Mouse (Mus musculus) layer of hippocampus, adult 6 months (tissue): ENCODE data around the gene Coa5. TPM values are rescaled to one million over a fixed set of nuclear protein-coding genes. Genes with fewer than 3 reads are reported as not detected.

ENCODE experiments used
- long read RNA-seq, 2 experiments: library from polyadenylated mRNA; unstranded; transcript quantifications; one replicate each; pipeline ENCODE4 v2.0.0; 2019 to 2020
- polyA plus RNA-seq: library from polyadenylated mRNA; unstranded; fragments of <200 nt; fragmentation: Nextera tagmentation; gene quantifications from 2 replicates; pipeline ENCODE4 v1.2.3, GENCODE M21; 2021

Gene Coa5
- polyA plus RNA-seq = 44.1 and 46.2 TPM in 2 replicates
- long read RNA-seq, experiment 1, transcript Coa5-201 (3 exons, 3,863 nt) = major isoform, 56 of 81 reads
- long read RNA-seq, experiment 1, partial matches to known transcripts = 0 of 81 reads
- long read RNA-seq, experiment 1, other reads (novel, unspliced or antisense) = 25 of 81 reads
- long read RNA-seq, experiment 2, transcript Coa5-201 (3 exons, 3,863 nt) = major isoform, 318 of 341 reads
- long read RNA-seq, experiment 2, partial matches to known transcripts = 16 of 341 reads
- long read RNA-seq, experiment 2, other reads (novel, unspliced or antisense) = 7 of 341 reads

GRCm38 (mm10) chr1:37429366-37430296, at the start of gene Coa5, which contains the start of gene Unc50:
Coa5 (minus strand) TSS chr1:37430103.
Unc50 (plus strand) TSS chr1:37430139.

Other genes starting within 250 kb of the Coa5 start
- 0.13 and 0.14 TPM in 2 replicates for gene Cnga3, start 215.7 kb downstream of the Coa5 start, polyA plus RNA-seq
- 80.3 and 153 TPM in 2 replicates for gene Inpp4a, start 130.2 kb downstream of the Coa5 start, polyA plus RNA-seq
- gene Unc50, start within 50 bp of the Coa5 start, polyA plus RNA-seq = 91.6 and 93.1 TPM in 2 replicates
- gene Mgat4a, start 110.9 kb upstream of the Coa5 start, polyA plus RNA-seq = 35.8 and 55.4 TPM in 2 replicates